Mouse (Mus musculus): ENCODE data around the gene Abcc12.

- no peak for TF ChIP-seq CTCF (conservative IDR thresholded peaks at IDR 0.05; ENCODE audit: low read length)
- no peak for TF ChIP-seq POU5F1 (IDR thresholded peaks at IDR 0.05; ENCODE audit: borderline replicate concordance, low read length)
Measured at GRCm38 (mm10) chr8:86604676-86605075, 24.2 kb upstream of the Abcc12 start.
